Mouse (Mus musculus): Measurements from ENCODE around the gene Sema7a. TPM values are rescaled to one million over a fixed set of nuclear protein-coding genes. Genes with fewer than 3 reads are reported as not detected.

Sema7a gene
- polyA plus RNA-seq, 1 experiment from 2014 or later = 0.04 TPM

DNA sequence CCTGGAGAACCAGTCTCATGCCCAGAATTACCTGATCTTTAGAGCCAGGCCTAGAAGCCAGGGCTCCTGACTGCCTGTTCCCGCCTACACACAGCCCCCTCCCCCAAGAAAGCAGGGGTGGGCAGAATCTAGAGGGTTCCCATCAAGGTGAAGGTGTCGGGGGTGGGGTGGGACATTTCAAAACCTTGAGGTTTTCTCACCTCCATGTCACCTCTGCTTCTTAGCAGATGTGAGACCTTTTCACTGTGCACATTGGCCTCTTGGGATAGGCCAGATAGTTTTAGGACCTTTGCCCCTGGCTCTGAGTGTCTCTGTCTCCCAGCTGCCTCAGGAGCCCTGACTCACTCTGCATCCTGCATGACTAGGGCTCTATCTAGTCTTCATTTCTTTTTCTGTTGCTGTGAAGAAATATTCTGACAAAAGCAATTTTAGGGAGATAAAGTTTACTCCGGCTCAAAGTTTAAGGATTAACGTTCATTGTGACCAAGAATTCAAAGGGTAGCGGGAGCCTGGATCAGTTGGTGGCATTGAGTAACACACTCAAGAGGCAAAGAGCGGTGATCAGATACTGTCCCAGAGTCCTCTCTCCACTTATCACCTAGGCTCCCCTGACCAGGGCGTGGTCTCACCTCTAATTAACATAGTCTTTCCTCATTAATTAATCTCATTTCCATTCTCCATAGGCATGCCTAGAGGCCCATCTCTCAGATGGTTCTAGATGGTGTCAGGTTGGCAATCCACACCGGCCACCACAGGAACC is 29.1 kb downstream of the Sema7a start:
- H3K4me1 ChIP-seq (ENCODE audit: control insufficient read depth, low read depth, low read length) = peaks cover 5% of the 10 kb centered on the region
- H3K9ac ChIP-seq (ENCODE audit: low read depth, low read length) = no peak overlapping the region
- H3K36me3 ChIP-seq (ENCODE audit: control insufficient read depth, insufficient read depth) = no peaks in the 10 kb centered on the region
- 67% methylated on average over 8 of the region's 8 CpGs for WGBS (ENCODE audit: insufficient replicate concordance)
- H3K27me3 ChIP-seq (ENCODE audit: control insufficient read depth, insufficient read depth, low read depth, low read length) = no peaks in the 10 kb centered on the region
- no peak overlapping the region for H3K27ac ChIP-seq (ENCODE audit: low read length)
- no peak overlapping the region for H3K4me2 ChIP-seq (ENCODE audit: low read depth, low read length)
- no peaks in the 10 kb centered on the region for H3K9me3 ChIP-seq (replicated peaks; ENCODE audit: control insufficient read depth, low read length)
- H3K4me3 ChIP-seq (ENCODE audit: low read depth, low read length) = no peak overlapping the region
- ATAC-seq (ENCODE audit: low read depth) = no peak

DNA sequence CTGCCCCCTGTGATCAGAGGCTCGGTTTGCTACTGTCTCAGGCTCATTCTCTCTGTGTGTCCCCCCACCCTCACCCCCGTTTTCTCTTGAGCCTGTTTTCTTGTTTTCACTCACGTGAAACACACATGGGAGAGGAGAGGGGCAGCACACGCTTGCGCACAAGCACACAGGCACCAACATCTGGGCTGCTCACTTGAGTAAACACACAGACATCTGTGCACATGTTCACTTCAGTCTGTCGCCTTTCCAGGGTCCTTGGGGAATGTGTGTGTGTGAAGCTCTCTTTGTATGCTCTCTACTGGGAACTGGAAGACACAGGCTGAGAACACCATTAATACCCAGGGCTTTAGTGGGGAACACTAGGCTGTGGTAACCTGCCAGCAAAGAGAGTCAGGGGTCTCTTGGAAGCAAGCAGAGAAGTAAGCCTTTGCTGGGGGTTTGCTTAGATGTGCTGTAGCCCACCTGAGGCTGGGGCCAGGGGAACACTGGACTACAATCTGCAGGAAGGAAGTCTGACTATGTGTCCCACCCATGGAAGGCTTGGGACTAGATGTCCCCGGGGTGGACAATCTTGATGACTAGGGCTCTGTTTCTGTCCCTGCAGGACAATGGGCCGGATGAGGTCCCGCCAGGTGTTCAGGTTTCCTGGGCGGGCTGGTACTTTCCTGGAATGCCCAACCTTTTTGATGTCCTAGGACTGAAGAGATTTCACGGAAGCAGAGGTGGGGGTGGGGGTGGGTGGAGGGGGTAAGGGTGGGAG is 30.0 kb downstream of the Sema7a start:
- H3K4me1 ChIP-seq (ENCODE audit: control insufficient read depth, low read depth, low read length) = peaks cover 5% of the 10 kb centered on the region
- no peaks in the 10 kb centered on the region for H3K9me3 ChIP-seq (replicated peaks; ENCODE audit: control insufficient read depth, low read length)
- no peak overlapping the region for H3K27ac ChIP-seq (ENCODE audit: low read length)
- 55% methylated on average over 11 of the region's 11 CpGs for WGBS (ENCODE audit: insufficient replicate concordance)
- no peak overlapping the region for H3K4me2 ChIP-seq (ENCODE audit: low read depth, low read length)
- no peak for ATAC-seq (ENCODE audit: low read depth)
- H3K36me3 ChIP-seq (ENCODE audit: control insufficient read depth, insufficient read depth) = no peaks in the 10 kb centered on the region
- H3K27me3 ChIP-seq (ENCODE audit: control insufficient read depth, insufficient read depth, low read depth, low read length) = no peaks in the 10 kb centered on the region
- H3K4me3 ChIP-seq (ENCODE audit: low read depth, low read length) = no peak overlapping the region
- H3K9ac ChIP-seq (ENCODE audit: low read depth, low read length) = no peak overlapping the region

DNA sequence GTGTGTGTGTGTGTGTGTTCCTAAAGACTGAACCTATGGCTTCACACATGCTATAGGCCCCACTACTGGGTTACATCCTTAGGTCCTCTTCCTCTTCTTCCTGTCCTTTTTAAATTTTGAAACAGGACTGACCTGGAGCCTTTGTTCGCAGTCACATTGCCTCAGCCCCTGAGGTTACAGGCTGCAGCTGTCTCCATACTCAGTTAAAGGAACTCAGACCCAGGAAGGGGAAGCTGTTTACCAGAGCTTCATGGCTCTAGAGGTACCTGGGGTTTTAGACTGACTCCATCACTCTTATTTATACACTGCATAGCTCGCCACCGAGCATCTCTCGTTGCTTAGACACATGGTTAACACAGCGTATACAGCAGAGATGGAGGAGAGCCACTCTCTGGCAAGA is 31.5 kb downstream of the Sema7a start:
- no peak overlapping the region for H3K27ac ChIP-seq (ENCODE audit: low read length)
- no peak for ATAC-seq (ENCODE audit: low read depth)
- H3K9me3 ChIP-seq (replicated peaks; ENCODE audit: control insufficient read depth, low read length) = no peaks in the 10 kb centered on the region
- H3K4me3 ChIP-seq (ENCODE audit: low read depth, low read length) = no peak overlapping the region
- no peaks in the 10 kb centered on the region for H3K36me3 ChIP-seq (ENCODE audit: control insufficient read depth, insufficient read depth)
- peaks cover 5% of the 10 kb centered on the region for H3K4me1 ChIP-seq (ENCODE audit: control insufficient read depth, low read depth, low read length)
- WGBS (ENCODE audit: insufficient replicate concordance) = 67% methylated on average over 5 of the region's 5 CpGs
- H3K4me2 ChIP-seq (ENCODE audit: low read depth, low read length) = no peak overlapping the region
- H3K9ac ChIP-seq (ENCODE audit: low read depth, low read length) = no peak overlapping the region
- H3K27me3 ChIP-seq (ENCODE audit: control insufficient read depth, insufficient read depth, low read depth, low read length) = no peaks in the 10 kb centered on the region

DNA sequence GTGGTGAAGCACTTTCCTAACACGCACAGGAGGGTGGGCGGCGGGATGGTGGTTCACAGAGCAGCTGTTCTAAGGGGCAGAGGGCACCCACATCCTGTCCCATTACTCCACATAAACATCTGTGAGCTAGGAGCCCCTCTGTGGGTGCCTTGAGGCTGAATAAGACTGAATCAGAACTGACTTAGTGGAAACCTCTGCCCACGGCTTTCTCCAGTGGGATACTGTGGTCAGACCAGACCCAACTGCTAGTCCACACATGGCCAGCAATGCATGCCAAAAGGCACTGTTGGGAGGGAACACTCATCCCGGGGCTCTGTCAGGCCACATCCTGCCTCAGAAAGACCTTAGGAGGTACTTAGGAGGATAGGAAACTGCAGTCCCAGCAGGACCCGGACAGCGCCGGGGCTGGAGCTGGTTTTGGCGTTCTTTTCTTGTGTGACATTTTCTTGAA is 32.3 kb downstream of the Sema7a start:
- Histone ChIP-seq H3K4me2 (ENCODE audit: low read depth, low read length) (no peak overlapping the region), H3K9me3 (replicated peaks; ENCODE audit: control insufficient read depth, low read length) (no peaks in the 10 kb centered on the region), H3K4me1 (ENCODE audit: control insufficient read depth, low read depth, low read length) (peaks cover 5% of the 10 kb centered on the region), H3K36me3 (ENCODE audit: control insufficient read depth, insufficient read depth) (no peaks in the 10 kb centered on the region), H3K27me3 (ENCODE audit: control insufficient read depth, insufficient read depth, low read depth, low read length) (no peaks in the 10 kb centered on the region), H3K4me3 (ENCODE audit: low read depth, low read length) (no peak overlapping the region), H3K9ac (ENCODE audit: low read depth, low read length) (no peak overlapping the region), H3K27ac (ENCODE audit: low read length) (no peak overlapping the region)
- ATAC-seq (ENCODE audit: low read depth) = no peak
- 49% methylated on average over 9 of the region's 9 CpGs for WGBS (ENCODE audit: insufficient replicate concordance)

DNA sequence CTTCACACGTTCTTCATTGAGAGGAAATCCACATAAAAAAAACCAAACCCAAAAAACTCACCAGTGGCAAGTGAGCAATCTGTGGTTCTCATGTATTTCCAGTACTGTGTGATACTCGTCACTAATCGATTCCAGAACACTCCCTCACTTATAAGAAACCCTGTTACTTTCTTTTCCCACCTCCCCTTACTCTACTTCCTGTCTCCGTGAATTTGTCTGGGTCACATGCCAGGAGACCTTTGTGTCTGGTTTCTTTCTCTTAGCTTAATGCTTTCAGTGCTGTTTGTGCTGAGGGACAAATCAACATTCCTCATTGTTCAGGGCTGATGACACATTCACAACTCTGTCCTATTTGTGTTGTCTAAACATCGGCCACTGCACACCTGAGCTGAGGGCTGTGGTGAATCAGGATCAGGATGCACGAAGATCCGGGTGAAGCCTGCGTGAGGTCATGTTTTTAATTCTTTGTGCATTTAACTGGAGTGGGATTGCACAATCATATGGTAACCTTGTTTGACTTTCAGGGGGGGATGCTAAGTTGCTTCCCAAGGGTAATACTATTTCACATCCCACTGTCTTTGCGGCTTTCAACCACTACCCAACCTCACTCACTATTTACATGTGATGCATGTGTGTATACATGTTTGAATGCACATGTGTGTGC is 33.0 kb downstream of the Sema7a start:
- H3K36me3 ChIP-seq (ENCODE audit: control insufficient read depth, insufficient read depth) = no peaks in the 10 kb centered on the region
- no peak for ATAC-seq (ENCODE audit: low read depth)
- no peak overlapping the region for H3K4me2 ChIP-seq (ENCODE audit: low read depth, low read length)
- 48% methylated on average over 9 of the region's 9 CpGs for WGBS (ENCODE audit: insufficient replicate concordance)
- no peak overlapping the region for H3K27ac ChIP-seq (ENCODE audit: low read length)
- H3K4me3 ChIP-seq (ENCODE audit: low read depth, low read length) = no peak overlapping the region
- peaks cover 5% of the 10 kb centered on the region for H3K4me1 ChIP-seq (ENCODE audit: control insufficient read depth, low read depth, low read length)
- no peak overlapping the region for H3K9ac ChIP-seq (ENCODE audit: low read depth, low read length)
- no peaks in the 10 kb centered on the region for H3K27me3 ChIP-seq (ENCODE audit: control insufficient read depth, insufficient read depth, low read depth, low read length)
- no peaks in the 10 kb centered on the region for H3K9me3 ChIP-seq (replicated peaks; ENCODE audit: control insufficient read depth, low read length)

DNA sequence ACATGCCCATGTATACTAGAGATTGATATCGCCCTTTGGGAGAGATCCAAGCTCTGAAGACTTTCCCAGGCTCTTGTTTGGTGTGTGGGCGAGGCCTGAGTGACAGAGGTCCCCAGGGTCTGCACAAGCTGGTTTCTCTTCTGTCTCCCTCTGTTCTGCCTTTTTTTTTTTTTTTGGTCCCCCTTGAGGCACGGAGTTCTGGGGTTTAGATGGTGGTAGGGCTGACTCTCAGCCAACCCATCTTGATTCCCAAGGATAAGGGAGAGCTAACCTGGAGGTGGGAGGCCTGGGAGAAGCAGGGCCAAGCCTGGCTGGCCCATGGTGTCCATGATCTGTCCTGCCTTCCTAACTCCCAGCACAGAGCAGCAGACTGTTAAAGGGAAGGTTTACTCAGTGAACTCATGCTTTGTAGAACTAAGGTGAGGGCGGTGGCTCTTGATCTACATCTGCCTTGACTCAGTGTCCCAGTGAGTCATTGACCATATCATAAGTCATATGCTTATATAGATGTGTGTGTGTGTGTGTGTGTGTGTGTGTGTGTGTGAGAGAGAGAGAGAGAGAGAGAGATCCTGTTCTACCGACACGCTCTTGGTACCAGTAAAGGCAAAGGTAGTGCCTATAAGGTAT is 33.6 kb downstream of the Sema7a start:
- Histone ChIP-seq H3K9me3 (replicated peaks; ENCODE audit: control insufficient read depth, low read length) (no peaks in the 10 kb centered on the region), H3K9ac (ENCODE audit: low read depth, low read length) (no peak overlapping the region), H3K4me2 (ENCODE audit: low read depth, low read length) (no peak overlapping the region), H3K36me3 (ENCODE audit: control insufficient read depth, insufficient read depth) (no peaks in the 10 kb centered on the region), H3K27me3 (ENCODE audit: control insufficient read depth, insufficient read depth, low read depth, low read length) (no peaks in the 10 kb centered on the region), H3K27ac (ENCODE audit: low read length) (no peak overlapping the region), H3K4me1 (ENCODE audit: control insufficient read depth, low read depth, low read length) (peaks cover 4% of the 10 kb centered on the region), H3K4me3 (ENCODE audit: low read depth, low read length) (no peak overlapping the region)
- WGBS (ENCODE audit: insufficient replicate concordance) = 55% methylated on average over 6 of the region's 6 CpGs
- ATAC-seq (ENCODE audit: low read depth) = no peak

DNA sequence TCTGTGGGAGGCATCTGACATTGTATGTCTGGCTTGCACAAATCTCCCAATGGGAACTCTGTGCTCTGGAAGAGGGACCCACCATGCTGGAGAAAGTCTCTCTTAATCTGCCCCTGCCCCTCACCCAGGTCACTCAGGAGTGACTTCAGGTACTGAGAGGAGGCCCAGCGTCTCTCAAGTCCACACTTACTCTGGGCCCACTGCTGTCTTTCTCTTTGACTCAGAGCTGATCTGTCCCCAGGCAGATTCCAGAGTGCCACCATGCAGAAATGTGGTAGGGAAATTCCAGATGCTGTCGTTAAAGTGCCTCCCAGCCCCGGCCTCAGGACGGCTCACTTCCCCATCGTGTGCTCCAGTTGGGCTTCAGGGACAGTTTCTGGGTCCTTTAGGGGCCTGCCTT is 34.3 kb downstream of the Sema7a start:
- H3K9ac ChIP-seq (ENCODE audit: low read depth, low read length) = no peak overlapping the region
- no peaks in the 10 kb centered on the region for H3K9me3 ChIP-seq (replicated peaks; ENCODE audit: control insufficient read depth, low read length)
- 51% methylated on average over 5 of the region's 5 CpGs for WGBS (ENCODE audit: insufficient replicate concordance)
- ATAC-seq (ENCODE audit: low read depth) = no peak
- H3K4me2 ChIP-seq (ENCODE audit: low read depth, low read length) = no peak overlapping the region
- no peak overlapping the region for H3K4me3 ChIP-seq (ENCODE audit: low read depth, low read length)
- no peaks in the 10 kb centered on the region for H3K36me3 ChIP-seq (ENCODE audit: control insufficient read depth, insufficient read depth)
- H3K27me3 ChIP-seq (ENCODE audit: control insufficient read depth, insufficient read depth, low read depth, low read length) = no peaks in the 10 kb centered on the region
- no peaks in the 10 kb centered on the region for H3K4me1 ChIP-seq (ENCODE audit: control insufficient read depth, low read depth, low read length)
- H3K27ac ChIP-seq (ENCODE audit: low read length) = no peak overlapping the region

DNA sequence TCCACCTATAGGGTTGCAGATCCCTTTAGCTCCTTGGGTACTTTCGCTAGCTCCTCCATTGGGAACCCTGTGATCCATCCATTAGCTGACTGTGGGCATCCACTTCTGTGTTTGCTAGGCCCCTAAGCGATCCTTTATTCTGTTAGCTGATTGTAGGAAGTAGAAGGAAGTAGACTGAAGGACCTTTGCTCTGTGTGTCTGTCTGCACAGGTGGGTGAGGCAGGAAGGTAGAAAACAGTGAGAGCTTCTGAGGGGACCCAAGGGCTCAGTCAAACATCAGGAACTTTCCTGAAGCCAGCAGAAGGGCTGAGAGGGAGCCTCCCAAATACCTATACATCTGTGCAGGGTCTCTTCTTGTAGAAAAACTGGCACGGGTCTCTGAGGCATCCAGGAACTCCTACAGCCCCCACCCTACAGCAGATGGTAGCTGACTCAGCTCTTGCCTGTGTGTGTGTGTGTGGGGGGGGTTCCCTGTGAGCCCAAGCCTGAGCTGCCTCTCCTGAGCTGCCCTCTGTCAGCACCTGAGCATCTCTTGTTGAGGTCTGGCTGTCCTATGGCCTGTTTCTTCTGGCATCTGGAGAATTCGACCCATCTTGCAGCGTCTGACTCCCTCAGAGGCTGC is 35.4 kb downstream of the Sema7a start:
- Histone ChIP-seq H3K27me3 (ENCODE audit: control insufficient read depth, insufficient read depth, low read depth, low read length) (no peaks in the 10 kb centered on the region), H3K4me3 (ENCODE audit: low read depth, low read length) (no peak overlapping the region), H3K36me3 (ENCODE audit: control insufficient read depth, insufficient read depth) (no peaks in the 10 kb centered on the region), H3K9ac (ENCODE audit: low read depth, low read length) (no peak overlapping the region), H3K4me1 (ENCODE audit: control insufficient read depth, low read depth, low read length) (no peaks in the 10 kb centered on the region), H3K27ac (ENCODE audit: low read length) (no peak overlapping the region), H3K4me2 (ENCODE audit: low read depth, low read length) (no peak overlapping the region), H3K9me3 (replicated peaks; ENCODE audit: control insufficient read depth, low read length) (no peaks in the 10 kb centered on the region)
- WGBS (ENCODE audit: insufficient replicate concordance) = 46% methylated on average over 5 of the region's 5 CpGs
- ATAC-seq (ENCODE audit: low read depth) = no peak
